Comparison of ENCODE assay signal across 23 mouse cellular contexts in the genomic region with DNA sequence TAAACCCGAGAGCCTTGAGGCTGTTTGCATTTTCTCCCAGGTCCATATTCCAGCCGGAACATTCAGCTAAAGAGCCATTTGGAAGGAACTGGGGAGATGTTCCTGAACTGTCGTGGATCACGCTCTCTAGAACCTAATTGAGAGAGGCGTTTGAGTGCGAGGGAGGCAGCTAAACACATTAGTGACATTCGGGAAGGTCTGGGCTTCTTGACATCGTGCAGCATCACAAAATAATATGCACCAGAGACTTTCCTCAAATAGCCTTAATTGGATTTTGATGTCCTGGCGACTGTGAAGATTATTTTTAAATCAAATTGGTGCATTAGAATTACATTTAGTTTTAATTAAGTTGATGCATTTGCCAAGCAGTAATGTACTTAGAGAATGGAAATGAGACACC.
A peak's percentile ranks its signal among the peaks of the same experiment; 100 is the strongest.
DNase-seq lines count a peak whose midpoint lies in the region; ATAC-seq and TF ChIP-seq lines count a peak whose summit lies in the region.
"Had no signal": no experiment of that assay in that cellular context is flagged by ENCODE, and none has a peak within 500 bp of the region (broad histone marks: within the 10 kb centered on the region; RNA-seq: fewer than 3 reads in every experiment).

No protein-coding gene starts in this region.

- H3K27me3 ChIP-seq in hindbrain, embryonic 13.5 days: no peaks in the 10 kb centered on the region
- H3K27me3 ChIP-seq in hindbrain, embryonic 11.5 days (ENCODE audit: control insufficient read depth, insufficient read depth, low read length): no peaks in the 10 kb centered on the region
- no peaks in the 10 kb centered on the region for H3K27me3 ChIP-seq in neural tube, embryonic 13.5 days
- H3K27me3 ChIP-seq in hindbrain, postnatal 0 days (ENCODE audit: insufficient read depth, low read length): no peaks in the 10 kb centered on the region
- H3K27me3 ChIP-seq: heart, embryonic 12.5 days had no signal

- H3K36me3 ChIP-seq in hindbrain, embryonic 13.5 days: no peaks in the 10 kb centered on the region
- no peaks in the 10 kb centered on the region for H3K36me3 ChIP-seq in hindbrain, embryonic 11.5 days (ENCODE audit: control insufficient read depth, insufficient read depth, low read length)
- H3K36me3 ChIP-seq in neural tube, embryonic 13.5 days: no peaks in the 10 kb centered on the region
- no peaks in the 10 kb centered on the region for H3K36me3 ChIP-seq in hindbrain, postnatal 0 days (ENCODE audit: insufficient read depth, low read length)
- H3K36me3 ChIP-seq: forebrain, embryonic 10.5 days; heart, embryonic 12.5 days had no signal

- intact Hi-C loops in left cerebral cortex, postnatal 14 days (cut with DNase I): no loop called here

- no peak for TF ChIP-seq CTCF in hindbrain, postnatal 0 days (IDR thresholded peaks at IDR 0.05; ENCODE audit: low read depth)

- H3K9me3 ChIP-seq in hindbrain, embryonic 13.5 days: no peaks in the 10 kb centered on the region
- H3K9me3 ChIP-seq in hindbrain, embryonic 11.5 days (ENCODE audit: control insufficient read depth, low read length): no peaks in the 10 kb centered on the region
- H3K9me3 ChIP-seq in neural tube, embryonic 13.5 days: no peaks in the 10 kb centered on the region
- no peaks in the 10 kb centered on the region for H3K9me3 ChIP-seq in hindbrain, postnatal 0 days (ENCODE audit: low read length)
- H3K9me3 ChIP-seq: forebrain, embryonic 10.5 days; heart, embryonic 12.5 days had no signal

- H3K4me3 ChIP-seq in hindbrain, embryonic 13.5 days: no peak overlapping the region
- no peak overlapping the region for H3K4me3 ChIP-seq in hindbrain, embryonic 11.5 days (ENCODE audit: low read depth, low read length)
- no peak overlapping the region for H3K4me3 ChIP-seq in neural tube, embryonic 13.5 days
- no peak overlapping the region for H3K4me3 ChIP-seq in hindbrain, postnatal 0 days (ENCODE audit: low read length)
- H3K4me3 ChIP-seq: forebrain, embryonic 10.5 days; heart, embryonic 12.5 days; left cerebral cortex, adult 2 months had no signal

- peaks cover 12% of the 10 kb centered on the region; the same call in 1 of the 2 replicates for H3K4me1 ChIP-seq in hindbrain, embryonic 13.5 days (replicated peaks)
- H3K4me1 ChIP-seq in hindbrain, embryonic 11.5 days (replicated peaks; ENCODE audit: control insufficient read depth, insufficient read depth, low read length): no peaks in the 10 kb centered on the region
- H3K4me1 ChIP-seq in neural tube, embryonic 13.5 days (replicated peaks): 0 out of 2 replicates have a peak, but pooled peaks cover 5% of the 10 kb centered on the region
- no peaks in the 10 kb centered on the region for H3K4me1 ChIP-seq in hindbrain, postnatal 0 days (ENCODE audit: insufficient read depth, low read length)
- H3K4me1 ChIP-seq: heart, embryonic 12.5 days had no signal

- peak overlapping the region; percentile 32 for H3K27ac ChIP-seq in hindbrain, embryonic 13.5 days
- H3K27ac ChIP-seq in hindbrain, embryonic 11.5 days (ENCODE audit: low read depth, low read length): no peak overlapping the region
- H3K27ac ChIP-seq in neural tube, embryonic 13.5 days (replicated peaks): 0 out of 2 replicates have a peak overlapping the region, but pooled peaks have one; percentile 18
- no peak overlapping the region for H3K27ac ChIP-seq in hindbrain, postnatal 0 days
- H3K27ac ChIP-seq: forebrain, embryonic 10.5 days; kidney, postnatal 0 days; left cerebral cortex, adult 2 months; macrophage had no signal

- WGBS in hindbrain, embryonic 13.5 days: 57% methylated on average over 9 of the region's 9 CpGs
- 78% methylated on average over 9 of the region's 9 CpGs for WGBS in hindbrain, embryonic 11.5 days
- WGBS in neural tube, embryonic 13.5 days: 48% methylated on average over 9 of the region's 9 CpGs
- WGBS in hindbrain, postnatal 0 days: 49% methylated on average over 9 of the region's 9 CpGs

- no peak overlapping the region for H3K9ac ChIP-seq in hindbrain, embryonic 13.5 days
- no peak overlapping the region for H3K9ac ChIP-seq in hindbrain, embryonic 11.5 days (ENCODE audit: low read depth, low read length)
- no peak overlapping the region for H3K9ac ChIP-seq in neural tube, embryonic 13.5 days
- no peak overlapping the region for H3K9ac ChIP-seq in hindbrain, postnatal 0 days (replicated peaks; ENCODE audit: low read length)
- H3K9ac ChIP-seq: forebrain, postnatal 0 days; heart, embryonic 12.5 days had no signal

- DNase-seq in hindbrain, embryonic 11.5 days (ENCODE audit: low spot score): no peak
- DNase-seq in neural tube, embryonic 10.5 days (ENCODE audit: extremely low spot score, low spot score): no peak
- DNase-seq in hindbrain, postnatal 0 days (ENCODE audit: low spot score): peak; percentile 28
- no peak for DNase-seq in embryo, embryonic 11 days
- DNase-seq in left cerebral cortex, postnatal 14 days (ENCODE audit: low spot score in 2 of 2): no peak
- DNase-seq: cerebellum, adult 11 months; cerebellum, adult 9-11 months; forebrain, postnatal 0 days; gastrocnemius, postnatal 14 days; heart, adult 18-20 months; heart, postnatal 10 days; kidney, adult 2 months; right cerebral cortex, adult 18-20 months; right cerebral cortex, postnatal 4 days; thymus, postnatal 14 days had no signal

- H3K4me2 ChIP-seq in hindbrain, embryonic 13.5 days: no peak overlapping the region
- no peak overlapping the region for H3K4me2 ChIP-seq in hindbrain, embryonic 11.5 days (replicated peaks; ENCODE audit: low read depth, low read length)
- no peak overlapping the region for H3K4me2 ChIP-seq in neural tube, embryonic 13.5 days
- no peak overlapping the region for H3K4me2 ChIP-seq in hindbrain, postnatal 0 days (ENCODE audit: low read depth, low read length)
- H3K4me2 ChIP-seq: heart, embryonic 12.5 days had no signal

- ATAC-seq in hindbrain, embryonic 13.5 days (ENCODE audit: low FRiP score): no peak
- ATAC-seq in hindbrain, embryonic 11.5 days (ENCODE audit: low FRiP score): no peak
- ATAC-seq in neural tube, embryonic 13.5 days (ENCODE audit: low read depth): no peak; the same call in 1 of the 2 replicates
- no peak for ATAC-seq in hindbrain, postnatal 0 days
- ATAC-seq: forebrain, postnatal 0 days; lung, postnatal 0 days had no signal

Comparison
In these comparisons a context has a peak if more than half of its experiments do, and no peak if none do; other contexts are left out.
1. H3K27ac ChIP-seq: peak in hindbrain, embryonic 13.5 days (single experiment) and neural tube, embryonic 13.5 days (single experiment); none in hindbrain, embryonic 11.5 days (single experiment) and hindbrain, postnatal 0 days (single experiment).